Mouse (Mus musculus) intestine, embryonic 14.5 days (tissue): ENCODE results near the gene Hdac10. TPM values are rescaled to one million over a fixed set of nuclear protein-coding genes. Genes with fewer than 3 reads are reported as not detected.

ENCODE experiments used
- ATAC-seq: fragments of 200-750 bp; cut with Nextera tagmentation; replicated peaks from 2 replicates; pipeline ENCODE4 v1.8.0; 2017; ENCODE audit warnings: low read depth, moderate number of reproducible peaks, moderate TSS enrichment, moderate library complexity; ENCODE audit not compliant: low FRiP score, low TSS enrichment
- DNase-seq: peaks from one replicate; pipeline ENCODE4 v3.0.0-alpha.2; 2018; ENCODE audit warnings: low spot score
- H3K27ac ChIP-seq: fragments of 300-500 bp; sonication (generic); 2 replicates; pipeline ENCODE4 v1.5.1; 2014; ENCODE audit warnings: low read depth, mild to moderate bottlenecking, control low read depth
- H3K27me3 ChIP-seq: fragments of 300-500 bp; sonication (generic); replicated peaks from 2 replicates; pipeline ENCODE4 v1.6.1; 2014; ENCODE audit warnings: low read length, control low read depth; ENCODE audit not compliant: control insufficient read depth, insufficient read depth
- H3K36me3 ChIP-seq: fragments of 300-500 bp; sonication (generic); 2 replicates; pipeline ENCODE4 v1.6.1; 2014; ENCODE audit warnings: low read length, control low read depth; ENCODE audit not compliant: control insufficient read depth, insufficient read depth
- H3K4me1 ChIP-seq: fragments of 300-500 bp; sonication (generic); replicated peaks from 2 replicates; pipeline ENCODE4 v1.6.1; 2014; ENCODE audit warnings: low read length, control low read depth, mixed read lengths; ENCODE audit not compliant: control insufficient read depth, insufficient read depth
- H3K4me2 ChIP-seq: fragments of 300-500 bp; sonication (generic); 2 replicates; pipeline ENCODE4 v1.6.1; 2014; ENCODE audit warnings: low read length
- H3K4me3 ChIP-seq: fragments of 300-500 bp; sonication (generic); 2 replicates; pipeline ENCODE4 v1.5.1; 2014; ENCODE audit warnings: low read depth, low read length, control low read depth, mixed read lengths
- H3K9ac ChIP-seq: fragments of 300-500 bp; sonication (generic); 2 replicates; pipeline ENCODE4 v1.6.1; 2014; ENCODE audit warnings: mild to moderate bottlenecking, low read length
- H3K9me3 ChIP-seq: fragments of 300-500 bp; sonication (generic); 2 replicates; pipeline ENCODE4 v1.6.1; 2016; ENCODE audit warnings: low read length, control low read depth; ENCODE audit not compliant: control insufficient read depth
- WGBS: fragments of 180-500 bp; shearing (Covaris S2); extraction: QIAGEN DNeasy Blood & Tissue Kit; methylation state at CpG from one replicate; pipeline ENCODE4 v1.1.7; 2014; 5-methylcytosine and 5-hydroxymethylcytosine counted together
- polyA plus RNA-seq: library from polyadenylated mRNA; unstranded; fragments of >200 nt; fragmentation: Nextera tagmentation; extraction: Ambion mirVana; gene quantifications from 2 replicates; pipeline ENCODE4 v1.2.1, GENCODE M21; 2014

The Hdac10 gene
- polyA plus RNA-seq, 1 experiment from 2014 or later, result 20.3 TPM

GRCm38 (mm10) chr15:89138531-89138930, 10.0 kb upstream of the Hdac10 start:
- H3K36me3 ChIP-seq, result no peaks in the 10 kb centered on the region
- H3K4me1 ChIP-seq, result peaks cover 15% of the 10 kb centered on the region
- no peak for ATAC-seq
- H3K9ac ChIP-seq, result no peak overlapping the region
- no peak overlapping the region for H3K27ac ChIP-seq
- H3K9me3 ChIP-seq, result no peaks in the 10 kb centered on the region
- WGBS, result 88% methylated on average over 6 of the region's 6 CpGs
- H3K4me3 ChIP-seq, result no peak overlapping the region
- H3K27me3 ChIP-seq, result peaks cover 45% of the 10 kb centered on the region
- no peak overlapping the region for H3K4me2 ChIP-seq
- no peak for DNase-seq

GRCm38 (mm10) chr15:89138046-89138405, 9.5 kb upstream of the Hdac10 start:
- Histone ChIP-seq H3K36me3 (no peaks in the 10 kb centered on the region), H3K4me3 (no peak overlapping the region), H3K4me2 (no peak overlapping the region), H3K9ac (no peak overlapping the region), H3K27ac (no peak overlapping the region), H3K4me1 (peaks cover 15% of the 10 kb centered on the region), H3K9me3 (no peaks in the 10 kb centered on the region), H3K27me3 (peaks cover 40% of the 10 kb centered on the region)
- WGBS, result 86% methylated on average over 7 of the region's 7 CpGs
- ATAC-seq (no peak), DNase-seq (no peak)

- ATAC-seq (no peak), DNase-seq (no peak)
- 70% methylated on average over 11 of the region's 11 CpGs for WGBS
- Histone ChIP-seq H3K4me1 (peaks cover 15% of the 10 kb centered on the region), H3K4me3 (no peak overlapping the region), H3K9me3 (no peaks in the 10 kb centered on the region), H3K27me3 (peaks cover 35% of the 10 kb centered on the region), H3K36me3 (no peaks in the 10 kb centered on the region), H3K27ac (no peak overlapping the region), H3K9ac (no peak overlapping the region), H3K4me2 (no peak overlapping the region)
Measured at GRCm38 (mm10) chr15:89137378-89138045, 9.0 kb upstream of the Hdac10 start.

GRCm38 (mm10) chr15:89136461-89137155, 8.1 kb upstream of the Hdac10 start:
- Histone ChIP-seq H3K27ac (no peak overlapping the region), H3K9me3 (no peaks in the 10 kb centered on the region), H3K36me3 (no peaks in the 10 kb centered on the region), H3K4me1 (peaks cover 15% of the 10 kb centered on the region), H3K27me3 (peaks cover 33% of the 10 kb centered on the region), H3K9ac (no peak overlapping the region), H3K4me3 (no peak overlapping the region), H3K4me2 (no peak overlapping the region)
- WGBS, result 90% methylated on average over 4 of the region's 5 CpGs
- ATAC-seq, result no peak
- no peak for DNase-seq

GRCm38 (mm10) chr15:89131316-89131715, 2.8 kb upstream of the Hdac10 start:
- H3K27ac ChIP-seq, result no peak overlapping the region
- ATAC-seq (no peak), DNase-seq (no peak)
- no peaks in the 10 kb centered on the region for H3K36me3 ChIP-seq
- no peaks in the 10 kb centered on the region for H3K9me3 ChIP-seq
- no peak overlapping the region for H3K9ac ChIP-seq
- H3K4me2 ChIP-seq, result no peak overlapping the region
- peaks cover 8% of the 10 kb centered on the region for H3K4me1 ChIP-seq
- WGBS, result 93% methylated on average over 3 of the region's 3 CpGs
- H3K27me3 ChIP-seq, result no peaks in the 10 kb centered on the region
- H3K4me3 ChIP-seq, result no peak overlapping the region

GRCm38 (mm10) chr15:89130245-89130644, 1.7 kb upstream of the Hdac10 start:
- Histone ChIP-seq H3K27ac (no peak overlapping the region), H3K4me2 (no peak overlapping the region), H3K4me3 (no peak overlapping the region), H3K9ac (no peak overlapping the region), H3K9me3 (no peaks in the 10 kb centered on the region), H3K4me1 (peaks cover 8% of the 10 kb centered on the region), H3K36me3 (0 out of 2 replicates have a peak, but pooled peaks cover 7% of the 10 kb centered on the region), H3K27me3 (no peaks in the 10 kb centered on the region)
- no peak for ATAC-seq
- DNase-seq, result no peak

- no peak overlapping the region for H3K9ac ChIP-seq
- no peak for ATAC-seq
Measured at GRCm38 (mm10) chr15:89127364-89127940, 1.0 kb downstream of the Hdac10 start.

GRCm38 (mm10) chr15:89126622-89127021, 1.9 kb downstream of the Hdac10 start:
- peaks cover 22% of the 10 kb centered on the region for H3K4me1 ChIP-seq
- no peaks in the 10 kb centered on the region for H3K9me3 ChIP-seq
- DNase-seq (no peak), ATAC-seq (no peak)
- H3K27ac ChIP-seq, result no peak overlapping the region
- 87% methylated on average over 8 of the region's 8 CpGs for WGBS
- H3K4me3 ChIP-seq, result no peak overlapping the region
- no peak overlapping the region for H3K4me2 ChIP-seq
- H3K36me3 ChIP-seq, result 0 out of 2 replicates have a peak, but pooled peaks cover 11% of the 10 kb centered on the region
- H3K9ac ChIP-seq, result no peak overlapping the region
- no peaks in the 10 kb centered on the region for H3K27me3 ChIP-seq

More at GRCm38 (mm10) chr15:89127364-89127940, 1.0 kb downstream of the Hdac10 start:
- H3K27me3 ChIP-seq, result no peaks in the 10 kb centered on the region
- no peaks in the 10 kb centered on the region for H3K9me3 ChIP-seq
- H3K4me2 ChIP-seq, result peak overlapping the region; percentile 82
- 83% methylated on average over 8 of the region's 8 CpGs for WGBS
- H3K36me3 ChIP-seq, result 0 out of 2 replicates have a peak, but pooled peaks cover 11% of the 10 kb centered on the region
- no peak for DNase-seq
- H3K4me1 ChIP-seq, result peaks cover 16% of the 10 kb centered on the region
- 0 out of 2 replicates have a peak overlapping the region, but pooled peaks have one; percentile 71 for H3K4me3 ChIP-seq
- H3K27ac ChIP-seq, result no peak overlapping the region
